In the genomic region with DNA sequence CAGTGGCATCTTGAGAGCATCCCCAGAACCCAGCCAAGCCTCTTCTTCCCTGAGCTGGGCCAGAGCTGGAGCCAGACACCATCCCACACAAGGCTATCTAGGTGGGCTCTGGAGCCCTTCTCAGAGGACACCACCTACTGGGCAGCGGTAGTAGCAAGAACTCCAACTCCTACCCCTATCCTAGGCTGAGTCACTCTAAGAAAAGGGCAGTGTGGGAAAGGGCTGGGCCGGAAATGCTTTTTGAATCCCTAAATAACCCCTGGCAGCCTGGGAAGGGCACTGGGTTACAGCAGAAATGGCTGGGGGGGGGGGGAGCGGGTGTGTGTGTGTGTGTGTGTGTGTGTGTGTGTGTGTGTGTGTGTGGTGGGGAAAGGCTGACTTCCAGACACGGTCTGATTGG, we compare ENCODE assay signal across 15 mouse cellular contexts. TPM values are rescaled to one million over a fixed set of nuclear protein-coding genes. Genes with fewer than 3 reads are reported as not detected.
A peak's percentile ranks its signal among the peaks of the same experiment; 100 is the strongest.
DNase-seq lines count a peak whose midpoint lies in the region; ATAC-seq and TF ChIP-seq lines count a peak whose summit lies in the region.
"Had no signal": no experiment of that assay in that cellular context is flagged by ENCODE, and none has a peak within 500 bp of the region (broad histone marks: within the 10 kb centered on the region; RNA-seq: fewer than 3 reads in every experiment).

No protein-coding gene starts in this region.

- H3K27ac ChIP-seq in heart, embryonic 11.5 days (ENCODE audit: low read depth, low read length), result no peak overlapping the region
- 0 out of 2 replicates have a peak overlapping the region, but pooled peaks have one; percentile 24 for H3K27ac ChIP-seq in heart, embryonic 13.5 days (replicated peaks)
- H3K27ac ChIP-seq: hindbrain, embryonic 15.5 days; neural tube, embryonic 12.5 days had no signal

- POLR2A ChIA-PET in Patski (lab: Charles Lee), result interaction anchor here (0.5 to 1.1 kb wide), 4 partner anchors 9 to 249 kb away, joined by 3 to 4 read pairs (median 3); no protein-coding TSS in a partner anchor

- ATAC-seq in heart, embryonic 11.5 days (replicated peaks; ENCODE audit: insufficient number of reproducible peaks, low FRiP score, low TSS enrichment), result no peak
- peak; percentile 51 for ATAC-seq in Patski
- no peak for ATAC-seq in heart, embryonic 13.5 days (ENCODE audit: extremely low read depth, insufficient number of reproducible peaks, low FRiP score, low TSS enrichment)
- ATAC-seq: activated CD4-positive, CD25-positive, alpha-beta regulatory T cell, adult 4 months; forebrain, embryonic 14.5 days had no signal

- peaks cover 13% of the 10 kb centered on the region for H3K4me1 ChIP-seq in heart, embryonic 11.5 days (ENCODE audit: control insufficient read depth, insufficient read depth, low read length)
- peaks cover 47% of the 10 kb centered on the region for H3K4me1 ChIP-seq in heart, embryonic 13.5 days
- H3K4me1 ChIP-seq: neural tube, embryonic 12.5 days had no signal

- CTCF ChIA-PET in Patski (lab: Charles Lee), result interaction anchor here (1.0 to 1.9 kb wide), 3 partner anchors 9 to 243 kb away, joined by 3 to 6 read pairs (median 6); no protein-coding TSS in a partner anchor

- no peaks in the 10 kb centered on the region for H3K9me3 ChIP-seq in heart, embryonic 11.5 days (replicated peaks; ENCODE audit: control insufficient read depth, low read length)
- no peaks in the 10 kb centered on the region for H3K9me3 ChIP-seq in heart, embryonic 13.5 days
- H3K9me3 ChIP-seq: hindbrain, embryonic 15.5 days; neural tube, embryonic 12.5 days had no signal

- H3K4me3 ChIP-seq in heart, embryonic 11.5 days (ENCODE audit: low read depth, low read length), result no peak overlapping the region
- no peak overlapping the region for H3K4me3 ChIP-seq in heart, embryonic 13.5 days
- H3K4me3 ChIP-seq: hindbrain, embryonic 15.5 days; neural tube, embryonic 12.5 days had no signal

- no peak for TF ChIP-seq CTCF in Patski (IDR thresholded peaks at IDR 0.05)

- in situ Hi-C loops in Patski (cut with MboI; ENCODE audit: low pct_unique_long_range_greater_than_20kb), result no loop called here

- H3K27me3 ChIP-seq in heart, embryonic 11.5 days (ENCODE audit: control insufficient read depth, insufficient read depth, low read length), result no peaks in the 10 kb centered on the region
- no peaks in the 10 kb centered on the region for H3K27me3 ChIP-seq in Patski
- no peaks in the 10 kb centered on the region for H3K27me3 ChIP-seq in heart, embryonic 13.5 days (replicated peaks)
- H3K27me3 ChIP-seq: CH12.LX; hindbrain, embryonic 15.5 days; neural tube, embryonic 12.5 days had no signal

- no peak overlapping the region for H3K4me2 ChIP-seq in heart, embryonic 11.5 days
- H3K4me2 ChIP-seq in heart, embryonic 13.5 days, result no peak overlapping the region
- H3K4me2 ChIP-seq: hindbrain, embryonic 15.5 days; neural tube, embryonic 12.5 days had no signal

- peak; percentile 98 for DNase-seq in heart, adult 11 months
- no peak for DNase-seq in Patski (ENCODE audit: low read depth, low spot score)
- peak; percentile 29 to 55 for DNase-seq in kidney, postnatal 4 days
- DNase-seq in embryo, embryonic 9.5 days (ENCODE audit: extremely low spot score), result no peak
- DNase-seq in cerebellum, postnatal 14 days, result no peak
- no peak for DNase-seq in cerebellum, adult 8-10 months
- DNase-seq: cerebellum, postnatal 25 days; thymus, postnatal 25 days had no signal

- H3K9ac ChIP-seq in heart, embryonic 11.5 days (ENCODE audit: low read depth, low read length), result no peak overlapping the region
- no peak overlapping the region; the same call in 1 of the 2 replicates for H3K9ac ChIP-seq in heart, embryonic 13.5 days
- H3K9ac ChIP-seq: hindbrain, embryonic 15.5 days; neural tube, embryonic 12.5 days had no signal

- H3K36me3 ChIP-seq in heart, embryonic 11.5 days (ENCODE audit: control insufficient read depth, insufficient read depth, low read length), result peaks cover 6% of the 10 kb centered on the region
- H3K36me3 ChIP-seq in heart, embryonic 13.5 days, result peaks cover 76% of the 10 kb centered on the region
- H3K36me3 ChIP-seq: hindbrain, embryonic 15.5 days; neural tube, embryonic 12.5 days had no signal

- WGBS in heart, embryonic 11.5 days (ENCODE audit: insufficient replicate concordance), result 44% methylated on average over 4 of the region's 4 CpGs
- 55% methylated on average over 3 of the region's 4 CpGs for WGBS in heart, embryonic 13.5 days

RNA-seq across cellular contexts. Expression of a gene that starts 8.1 kb away (rescaled TPM):
- 28.6 and 39.9 TPM in 2 replicates for polyA plus RNA-seq in heart, embryonic 11.5 days (2014; fragmentation: Nextera tagmentation; extraction: Ambion mirVana)
- polyA plus RNA-seq in Patski (2021), result 76.0 TPM
- 37.7 and 39.4 TPM in 2 replicates for polyA plus RNA-seq in heart, embryonic 13.5 days (2015; fragmentation: Nextera tagmentation; extraction: Ambion mirVana)

RNA-seq across cellular contexts. Expression of a gene that starts 14.6 kb away (rescaled TPM):
- 0.70 and 2.6 TPM in 2 replicates for polyA plus RNA-seq in heart, embryonic 11.5 days (2014; fragmentation: Nextera tagmentation; extraction: Ambion mirVana)
- polyA plus RNA-seq in Patski (2021), result 1.3 TPM
- 1.5 and 3.0 TPM in 2 replicates for polyA plus RNA-seq in heart, embryonic 13.5 days (2015; fragmentation: Nextera tagmentation; extraction: Ambion mirVana)

RNA-seq across cellular contexts. Expression of a gene that starts 19.6 kb away (rescaled TPM):
- polyA plus RNA-seq in heart, embryonic 11.5 days (2014; fragmentation: Nextera tagmentation; extraction: Ambion mirVana), result 50.8 and 60.0 TPM in 2 replicates
- polyA plus RNA-seq in Patski (2021), result 61.7 TPM
- polyA plus RNA-seq in heart, embryonic 13.5 days (2015; fragmentation: Nextera tagmentation; extraction: Ambion mirVana), result 51.9 and 61.3 TPM in 2 replicates

RNA-seq across cellular contexts. Expression of a gene that starts 21.4 kb away (rescaled TPM):
- not detected in 2 replicates for polyA plus RNA-seq in heart, embryonic 11.5 days (2014; fragmentation: Nextera tagmentation; extraction: Ambion mirVana)
- polyA plus RNA-seq in Patski (2021), result not detected
- not detected in 2 replicates for polyA plus RNA-seq in heart, embryonic 13.5 days (2015; fragmentation: Nextera tagmentation; extraction: Ambion mirVana)
- polyA plus RNA-seq: activated CD4-positive, CD25-positive, alpha-beta regulatory T cell, adult 4 months; forebrain, embryonic 14.5 days; hindbrain, embryonic 15.5 days; neural tube, embryonic 12.5 days had no signal

RNA-seq across cellular contexts. Expression of a gene that starts 24.2 kb away (rescaled TPM):
- 1.1 and 1.3 TPM in 2 replicates for polyA plus RNA-seq in heart, embryonic 11.5 days (2014; fragmentation: Nextera tagmentation; extraction: Ambion mirVana)
- 1.3 TPM for polyA plus RNA-seq in Patski (2021)
- 0.74 and 1.1 TPM in 2 replicates for polyA plus RNA-seq in heart, embryonic 13.5 days (2015; fragmentation: Nextera tagmentation; extraction: Ambion mirVana)

Comparison
In these comparisons a context has a peak if more than half of its experiments do, and no peak if none do; other contexts are left out.
1. DNase-seq: peak in heart, adult 11 months (single experiment) and kidney, postnatal 4 days (2 of 2); none in Patski (single experiment), embryo, embryonic 9.5 days (single experiment), cerebellum, postnatal 14 days (0 of 2) and cerebellum, adult 8-10 months (single experiment).